Mouse (Mus musculus): Measurements from ENCODE around the gene Gm11213.

DNA sequence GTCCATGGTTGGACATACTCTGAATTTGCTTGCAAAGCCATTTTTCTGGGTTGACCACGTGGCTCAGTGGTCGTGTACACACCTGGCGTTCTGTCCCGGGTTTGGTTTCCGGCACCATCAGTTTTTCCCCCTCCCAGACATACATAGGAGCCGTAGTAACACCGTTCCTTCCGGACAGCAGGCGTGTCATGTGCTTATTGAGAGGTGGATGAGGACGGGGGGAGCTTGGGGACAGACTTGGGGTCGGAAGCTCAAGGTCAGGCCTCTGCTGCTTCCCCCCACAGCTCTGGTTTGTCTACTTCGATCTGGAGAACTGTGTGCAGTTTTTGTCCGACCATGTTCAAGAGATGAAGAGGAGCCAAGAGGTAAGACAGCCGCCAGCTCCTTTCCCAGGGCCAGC, 25.4 kb downstream of the Gm11213 start:
- TF ChIP-seq POLR2A (IDR thresholded peaks at IDR 0.05; ENCODE audit: borderline replicate concordance, control insufficient read depth, low read depth, low read length) (no peak), CTCF (IDR thresholded peaks at IDR 0.05; ENCODE audit: control insufficient read depth, insufficient read depth, low read length) (no peak)

All from bone marrow, adult 2 months (tissue).